Mouse (Mus musculus) cerebellum, postnatal 25 days (tissue): ENCODE measurements around the gene Pgap3.
A peak's percentile ranks its signal among the peaks of the same experiment; 100 is the strongest.

Source experiments
- DNase-seq, 2 experiments: peaks; one replicate each; pipeline ENCODE4 v3.0.0; 2021; ENCODE audit warnings: mixed read lengths in 2 of 2

The Pgap3 gene

GRCm38 (mm10) chr11:98400161-98400726, at the start of gene Pgap3:
TSS of gene Pgap3 (minus strand) at chr11:98400490.
- peak; percentile 91 to 93 for DNase-seq

DNA sequence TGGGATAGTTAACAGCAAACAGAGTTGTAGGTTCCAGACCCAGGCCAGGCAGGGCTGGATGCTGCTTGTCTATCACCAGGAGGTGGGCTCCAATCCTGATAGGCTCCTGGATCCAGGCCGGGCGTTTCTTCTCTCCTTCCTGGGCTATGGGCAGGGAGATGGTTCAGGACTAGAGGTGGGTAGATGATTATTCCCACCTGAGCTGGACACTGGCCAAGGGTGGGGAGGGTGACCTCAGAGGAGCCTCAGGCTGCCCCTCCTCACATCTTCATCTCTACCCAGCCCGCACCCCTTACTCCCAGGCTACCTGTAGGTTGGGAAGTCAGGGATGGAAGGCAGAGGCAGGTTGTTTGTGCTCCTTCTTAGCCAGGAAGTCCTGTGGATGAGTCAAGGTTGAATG, 49.1 kb upstream of the Pgap3 start:
- DNase-seq, result no peak

- DNase-seq, result no peak
Measured at GRCm38 (mm10) chr11:98448191-98448790, 48.0 kb upstream of the Pgap3 start.

DNA sequence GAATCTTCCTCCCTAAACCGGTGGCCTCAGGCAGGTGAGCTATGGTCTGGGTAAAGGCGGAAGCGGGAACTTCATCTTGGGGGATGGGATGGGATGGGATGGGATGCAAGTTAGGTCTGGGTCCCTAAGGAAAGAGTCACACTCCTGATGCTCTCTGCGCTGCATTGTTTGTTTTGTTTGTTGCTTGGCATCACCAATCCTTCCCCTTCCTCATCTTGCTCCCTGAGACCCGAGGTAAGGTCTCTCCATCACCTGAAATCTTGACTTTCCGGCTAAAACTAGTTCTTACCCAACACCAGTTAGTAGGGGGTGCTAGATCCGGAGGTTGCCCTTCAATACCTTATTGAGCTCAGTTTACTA, 47.2 kb upstream of the Pgap3 start:
- DNase-seq, result no peak

- DNase-seq, result peak; percentile 56 to 69
Measured at GRCm38 (mm10) chr11:98446562-98447474, 46.5 kb upstream of the Pgap3 start.

DNA sequence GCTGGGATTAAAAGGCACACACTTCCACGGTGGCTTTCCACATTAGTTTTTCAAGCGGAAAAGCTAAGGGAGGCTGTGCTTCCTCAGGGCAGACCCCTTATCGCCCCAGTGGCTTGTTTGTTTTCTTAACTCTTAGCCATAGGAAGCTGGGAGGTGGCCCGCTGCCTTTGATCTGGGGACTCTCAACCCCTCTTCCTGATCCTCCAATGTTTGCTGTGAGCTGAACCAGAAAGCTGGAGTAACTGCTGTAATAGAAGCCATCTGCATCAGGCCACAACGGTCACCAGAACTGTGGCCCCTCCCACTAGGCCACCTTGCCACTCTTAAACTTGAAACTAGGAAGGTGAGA, 45.9 kb upstream of the Pgap3 start, which contains the start of gene Grb7:
TSS of gene Grb7 (plus strand) at position 182 of the 349 bp plus-strand sequence.
- no peak for DNase-seq

DNA sequence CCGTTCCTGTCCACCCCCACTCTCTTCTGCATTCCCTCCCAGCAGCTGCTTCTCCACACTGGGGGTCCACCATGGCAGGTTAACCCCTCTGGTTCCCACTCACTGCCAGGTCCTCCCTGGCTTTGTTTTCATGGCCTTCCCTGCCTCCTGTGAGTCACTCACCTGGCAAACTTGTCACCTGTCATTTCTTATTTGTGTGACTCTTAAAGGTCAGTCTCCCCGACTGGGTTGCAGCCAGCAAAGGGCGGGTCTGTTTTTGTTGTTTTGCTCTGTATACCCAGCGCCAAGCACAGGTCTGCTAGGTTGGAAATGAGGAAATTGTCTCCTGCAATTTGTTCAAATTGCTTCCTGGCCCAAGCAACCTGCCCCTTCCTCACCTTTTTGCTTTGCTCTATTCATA, 45.4 kb upstream of the Pgap3 start:
- no peak for DNase-seq

DNA sequence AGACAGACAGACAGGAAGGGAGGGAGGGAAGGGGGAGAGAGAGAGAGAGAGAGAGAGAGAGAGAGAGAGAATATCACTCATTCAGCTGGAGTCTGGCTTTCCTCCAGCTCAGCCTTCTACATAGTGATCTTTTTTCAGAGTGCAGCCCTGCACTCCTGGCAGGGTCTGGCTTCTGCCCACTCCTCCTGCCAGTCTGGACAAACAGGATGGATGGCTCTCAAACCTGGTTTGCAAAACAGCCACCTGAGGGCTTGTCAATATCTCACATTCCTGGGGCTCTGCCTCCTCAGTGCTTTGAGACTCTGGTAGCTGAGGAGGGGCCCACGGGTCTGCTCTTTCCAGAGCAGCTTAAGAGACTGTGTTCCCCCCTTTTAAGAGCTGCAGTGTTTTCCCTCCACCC, 44.9 kb upstream of the Pgap3 start:
- no peak for DNase-seq

DNA sequence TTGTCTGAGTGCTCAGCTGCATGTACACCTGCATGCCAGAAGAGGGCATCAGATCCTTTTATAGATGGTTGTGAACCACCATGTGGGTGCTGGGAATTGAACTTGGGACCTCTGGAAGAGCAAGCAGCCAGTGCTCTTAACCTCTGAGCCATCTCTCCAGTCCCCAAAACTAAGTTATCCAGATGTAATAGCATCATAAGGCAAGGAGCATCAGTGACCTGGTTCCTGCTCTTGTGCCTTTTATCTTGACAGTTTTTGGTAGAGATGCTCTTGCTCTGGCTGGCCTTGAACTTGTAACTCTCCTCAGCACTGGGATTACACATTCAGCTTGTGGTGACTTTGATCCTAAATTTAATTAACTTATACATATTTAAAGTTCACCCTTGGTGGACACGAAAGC, 43.4 kb upstream of the Pgap3 start:
- no peak for DNase-seq

- DNase-seq, result peak; percentile 99
Measured at GRCm38 (mm10) chr11:98438331-98439158, 38.3 kb upstream of the Pgap3 start, which contains the start of gene Mien1. TSS of gene Mien1 (minus strand) at chr11:98438991.

GRCm38 (mm10) chr11:98437441-98437840, 37.2 kb upstream of the Pgap3 start:
- no peak for DNase-seq

DNA sequence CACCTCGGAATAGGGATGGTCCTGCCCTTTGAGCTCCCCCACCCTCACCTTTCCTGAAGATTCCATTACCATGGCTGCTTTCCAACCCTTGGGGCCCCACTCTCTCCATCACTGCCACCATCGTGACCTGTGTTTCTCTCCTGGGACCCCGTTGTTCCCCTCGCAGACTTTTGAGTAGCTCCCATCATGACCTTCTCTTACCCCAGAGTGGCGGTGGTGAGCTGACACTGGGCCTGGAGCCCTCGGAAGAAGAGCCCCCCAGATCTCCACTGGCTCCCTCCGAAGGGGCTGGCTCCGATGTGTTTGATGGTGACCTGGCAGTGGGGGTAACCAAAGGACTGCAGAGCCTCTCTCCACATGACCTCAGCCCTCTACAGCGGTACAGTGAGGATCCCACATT, 35.4 kb upstream of the Pgap3 start:
- DNase-seq, result no peak

- no peak for DNase-seq
Measured at GRCm38 (mm10) chr11:98431743-98432502, 31.6 kb upstream of the Pgap3 start.

GRCm38 (mm10) chr11:98428436-98428835, 28.1 kb upstream of the Pgap3 start:
- DNase-seq, result no peak

DNA sequence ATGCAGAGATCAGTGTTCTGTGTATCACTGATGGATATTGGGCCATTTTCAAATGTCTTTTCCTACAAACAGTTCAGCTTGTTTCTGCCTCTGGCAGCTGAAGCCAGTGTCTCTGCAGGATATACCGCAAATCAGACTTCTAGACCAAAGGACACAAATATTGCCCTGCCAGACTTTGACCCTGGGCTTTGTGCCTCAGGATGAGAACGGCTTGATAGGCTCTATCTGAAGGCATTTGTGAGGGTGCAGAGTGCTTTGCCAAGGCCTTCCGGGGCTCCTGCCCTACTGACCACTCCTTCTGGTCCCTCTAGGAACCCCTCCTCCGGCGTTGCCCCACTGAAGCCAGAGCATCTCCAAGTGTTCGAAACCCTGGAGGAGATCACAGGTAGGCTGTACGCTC, 26.3 kb upstream of the Pgap3 start:
- no peak for DNase-seq

DNA sequence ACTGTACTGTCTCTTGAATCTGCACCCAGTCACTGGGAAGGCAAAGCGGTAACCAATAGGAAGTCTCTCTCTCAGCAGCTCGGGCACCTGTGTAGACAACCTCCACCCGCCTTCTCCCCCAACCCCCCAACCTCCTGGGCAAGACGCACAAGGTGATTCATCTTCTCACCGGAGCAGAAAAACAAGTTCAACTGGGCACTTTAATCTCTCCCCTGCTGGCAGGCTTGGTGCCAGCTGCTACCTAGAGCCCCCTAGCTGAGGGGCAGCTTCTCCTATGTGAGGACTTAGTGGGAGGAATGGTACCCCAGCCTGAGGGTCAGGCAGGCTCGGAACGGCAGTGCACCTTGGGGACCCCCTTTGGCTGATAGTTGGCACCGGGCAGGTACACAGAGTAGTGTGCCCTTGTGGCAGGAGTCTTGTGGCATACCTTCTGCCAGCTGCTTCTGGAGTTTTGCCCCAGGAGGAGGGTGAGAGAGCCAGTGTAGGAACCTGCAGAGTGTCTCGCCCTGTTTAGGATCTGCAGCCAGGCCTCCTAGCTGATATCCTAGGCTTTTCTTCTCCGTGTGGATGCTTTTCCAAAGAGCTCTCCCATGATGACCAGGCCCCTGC, 18.8 kb upstream of the Pgap3 start:
- no peak for DNase-seq

DNA sequence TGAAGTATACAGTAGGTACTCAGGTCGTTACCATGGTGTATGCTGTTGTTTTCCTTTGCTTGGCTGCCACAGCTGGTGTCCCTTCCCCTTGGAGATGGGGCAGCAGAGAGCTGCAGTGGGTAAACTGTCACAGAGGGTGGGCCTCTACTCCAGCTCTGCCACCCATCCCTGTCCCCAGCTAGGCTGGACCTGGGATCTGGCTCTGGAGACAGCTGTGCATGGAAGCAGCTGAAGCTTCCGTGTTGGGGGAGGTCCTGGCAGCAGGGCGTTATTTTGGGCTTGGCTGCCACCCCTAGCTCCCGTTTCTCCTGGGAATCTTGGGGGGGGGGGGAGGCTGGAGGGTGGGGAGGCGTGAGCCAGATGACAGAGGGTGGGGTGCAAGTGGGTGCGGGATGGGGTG, 18.0 kb upstream of the Pgap3 start:
- no peak for DNase-seq

GRCm38 (mm10) chr11:98417074-98417473, 16.8 kb upstream of the Pgap3 start:
- no peak for DNase-seq

DNA sequence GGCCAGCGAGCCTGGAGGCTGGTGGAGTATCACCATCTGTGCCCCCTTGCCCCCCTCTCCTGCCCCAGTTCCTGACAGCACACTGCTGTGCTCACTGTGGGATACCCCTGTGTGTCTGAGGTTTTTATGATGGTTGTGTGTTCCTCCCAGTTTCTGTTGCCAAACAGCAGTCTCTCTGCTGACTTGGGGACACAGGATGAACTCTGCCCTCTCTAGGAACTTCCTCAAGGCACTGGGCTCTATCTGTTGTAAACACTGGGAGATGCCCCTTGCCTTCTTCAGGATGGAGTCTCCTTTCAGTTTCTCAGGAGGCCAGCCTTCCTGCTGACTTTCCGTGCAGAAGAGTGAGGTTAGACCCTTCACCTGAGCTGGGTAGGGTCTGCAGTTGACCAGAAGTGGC, 13.9 kb upstream of the Pgap3 start:
- no peak for DNase-seq

- DNase-seq, result no peak
Measured at GRCm38 (mm10) chr11:98413731-98414130, 13.4 kb upstream of the Pgap3 start.

- no peak for DNase-seq
Measured at GRCm38 (mm10) chr11:98412797-98413301, 12.6 kb upstream of the Pgap3 start.
